Mouse (Mus musculus): ENCODE measurements at regions not wholly inside any gene's neighbourhood (a gene's known extent, or its start where the extent isn't known, plus 50 kb on each side); places are given as distances from the start of the nearest gene placed in this dataset.

GRCm38 (mm10) chr3:58231746-58232145 is 182.8 kb upstream of the Tsc22d2 start:
- no peak overlapping the region for H3K27ac ChIP-seq
- peaks cover 0 to 3% of the 10 kb centered on the region in 2 experiments; a peak in 1 of 4 replicates for H3K4me1 ChIP-seq (replicated peaks; ENCODE audit: control insufficient read depth in 2 of 2, insufficient read depth in 2 of 2, low read length in 1 of 2)
- no peak for ATAC-seq (ENCODE audit: insufficient read depth)

GRCm38 (mm10) chr3:58233296-58233695 is 181.2 kb upstream of the Tsc22d2 start:
- DNase-seq (ENCODE audit: low read depth in 3 of 3, low spot score in 3 of 3) (no peak), ATAC-seq (ENCODE audit: insufficient read depth) (no peak)
- no peak for TF ChIP-seq EP300 (IDR thresholded peaks at IDR 0.05; ENCODE audit: low read depth)
- TF ChIP-seq CTCF (IDR thresholded peaks at IDR 0.05; ENCODE audit: low read depth), result no peak

More at GRCm38 (mm10) chr3:58231746-58232145, 182.8 kb upstream of the Tsc22d2 start:
- no peaks in the 10 kb centered on the region for H3K36me3 ChIP-seq (replicated peaks; ENCODE audit: control insufficient read depth, insufficient read depth, low read depth)
- H3K9ac ChIP-seq (replicated peaks), result no peak overlapping the region
- H3K9me3 ChIP-seq (ENCODE audit: control insufficient read depth, low read length), result no peaks in the 10 kb centered on the region
- WGBS (ENCODE audit: insufficient replicate concordance), result 41% methylated on average over 2 of the region's 2 CpGs
- H3K4me3 ChIP-seq (ENCODE audit: insufficient read depth in 1 of 2, low read depth in 2 of 2, low read length in 2 of 2), result no peak overlapping the region
- no peak for DNase-seq (ENCODE audit: low read depth in 3 of 3, low spot score in 3 of 3)
- no peaks in the 10 kb centered on the region for H3K27me3 ChIP-seq (ENCODE audit: control insufficient read depth, insufficient read depth, low read length)
- H3K4me2 ChIP-seq (ENCODE audit: low read depth), result no peak overlapping the region
- TF ChIP-seq EP300 (IDR thresholded peaks at IDR 0.05; ENCODE audit: low read depth), result no peak
- no peak for TF ChIP-seq CTCF (IDR thresholded peaks at IDR 0.05; ENCODE audit: low read depth)

GRCm38 (mm10) chr3:58234846-58235630 is 179.5 kb upstream of the Tsc22d2 start:
- Histone ChIP-seq H3K36me3 (replicated peaks; ENCODE audit: control insufficient read depth, insufficient read depth, low read depth) (no peaks in the 10 kb centered on the region), H3K9ac (replicated peaks) (no peak overlapping the region), H3K4me1 (replicated peaks; ENCODE audit: control insufficient read depth in 2 of 2, insufficient read depth in 2 of 2, low read length in 1 of 2) (peaks cover 0 to 3% of the 10 kb centered on the region in 2 experiments; a peak in 1 of 4 replicates), H3K27ac (no peak overlapping the region), H3K4me3 (ENCODE audit: insufficient read depth in 1 of 2, low read depth in 2 of 2, low read length in 2 of 2) (no peak overlapping the region), H3K27me3 (ENCODE audit: control insufficient read depth, insufficient read depth, low read length) (no peaks in the 10 kb centered on the region), H3K4me2 (ENCODE audit: low read depth) (no peak overlapping the region), H3K9me3 (ENCODE audit: control insufficient read depth, low read length) (no peaks in the 10 kb centered on the region)
- DNase-seq (ENCODE audit: low read depth in 3 of 3, low spot score in 3 of 3) (peak in 1 of 3 experiments; percentile 10), ATAC-seq (ENCODE audit: insufficient read depth) (peak; percentile 59; the same call in 1 of the 2 replicates)
- TF ChIP-seq CTCF (IDR thresholded peaks at IDR 0.05; ENCODE audit: low read depth) (no peak), EP300 (IDR thresholded peaks at IDR 0.05; ENCODE audit: low read depth) (no peak)
- 62% methylated on average over 6 of the region's 6 CpGs for whole genome bisulfite sequencing (ENCODE audit: insufficient replicate concordance)

More at GRCm38 (mm10) chr3:58233296-58233695, 181.2 kb upstream of the Tsc22d2 start:
- H3K9ac ChIP-seq (replicated peaks), result no peak overlapping the region
- H3K9me3 ChIP-seq (ENCODE audit: control insufficient read depth, low read length), result no peaks in the 10 kb centered on the region
- WGBS (ENCODE audit: insufficient replicate concordance), result 58% methylated on average over 2 of the region's 2 CpGs
- peaks cover 0 to 3% of the 10 kb centered on the region in 2 experiments; a peak in 1 of 4 replicates for H3K4me1 ChIP-seq (replicated peaks; ENCODE audit: control insufficient read depth in 2 of 2, insufficient read depth in 2 of 2, low read length in 1 of 2)
- no peaks in the 10 kb centered on the region for H3K27me3 ChIP-seq (ENCODE audit: control insufficient read depth, insufficient read depth, low read length)
- H3K36me3 ChIP-seq (replicated peaks; ENCODE audit: control insufficient read depth, insufficient read depth, low read depth), result no peaks in the 10 kb centered on the region
- no peak overlapping the region for H3K27ac ChIP-seq
- no peak overlapping the region for H3K4me2 ChIP-seq (ENCODE audit: low read depth)
- no peak overlapping the region for H3K4me3 ChIP-seq (ENCODE audit: insufficient read depth in 1 of 2, low read depth in 2 of 2, low read length in 2 of 2)

- Histone ChIP-seq H3K4me3 (ENCODE audit: insufficient read depth in 1 of 2, low read depth in 2 of 2, low read length in 2 of 2) (no peak overlapping the region), H3K4me2 (ENCODE audit: low read depth) (no peak overlapping the region), H3K27me3 (ENCODE audit: control insufficient read depth, insufficient read depth, low read length) (no peaks in the 10 kb centered on the region), H3K9ac (replicated peaks) (no peak overlapping the region), H3K27ac (no peak overlapping the region), H3K4me1 (replicated peaks; ENCODE audit: control insufficient read depth in 2 of 2, insufficient read depth in 2 of 2, low read length in 1 of 2) (peaks cover 0 to 3% of the 10 kb centered on the region in 2 experiments; a peak in 1 of 4 replicates), H3K36me3 (replicated peaks; ENCODE audit: control insufficient read depth, insufficient read depth, low read depth) (no peaks in the 10 kb centered on the region), H3K9me3 (ENCODE audit: control insufficient read depth, low read length) (no peaks in the 10 kb centered on the region)
- ATAC-seq (ENCODE audit: insufficient read depth) (no peak), DNase-seq (ENCODE audit: low read depth in 3 of 3, low spot score in 3 of 3) (no peak)
- TF ChIP-seq EP300 (IDR thresholded peaks at IDR 0.05; ENCODE audit: low read depth), result no peak
- no peak for TF ChIP-seq CTCF (IDR thresholded peaks at IDR 0.05; ENCODE audit: low read depth)
Measured at GRCm38 (mm10) chr3:58238111-58238510, 176.4 kb upstream of the Tsc22d2 start.

GRCm38 (mm10) chr3:58240775-58241174 is 173.7 kb upstream of the Tsc22d2 start:
- ATAC-seq (ENCODE audit: insufficient read depth), result no peak
- WGBS (ENCODE audit: insufficient replicate concordance), result 48% methylated on average over 4 of the region's 4 CpGs
- TF ChIP-seq CTCF (IDR thresholded peaks at IDR 0.05; ENCODE audit: low read depth) (no peak), EP300 (IDR thresholded peaks at IDR 0.05; ENCODE audit: low read depth) (no peak)

More at GRCm38 (mm10) chr3:58240775-58241174, 173.7 kb upstream of the Tsc22d2 start:
- Histone ChIP-seq H3K9ac (replicated peaks) (no peak overlapping the region), H3K9me3 (ENCODE audit: control insufficient read depth, low read length) (no peaks in the 10 kb centered on the region), H3K4me2 (ENCODE audit: low read depth) (no peak overlapping the region), H3K4me3 (ENCODE audit: insufficient read depth in 1 of 2, low read depth in 2 of 2, low read length in 2 of 2) (no peak overlapping the region), H3K36me3 (replicated peaks; ENCODE audit: control insufficient read depth, insufficient read depth, low read depth) (no peaks in the 10 kb centered on the region), H3K27ac (no peak overlapping the region), H3K4me1 (replicated peaks; ENCODE audit: control insufficient read depth in 2 of 2, insufficient read depth in 2 of 2, low read length in 1 of 2) (no peaks in the 10 kb centered on the region; a peak in 1 of 4 replicates), H3K27me3 (ENCODE audit: control insufficient read depth, insufficient read depth, low read length) (no peaks in the 10 kb centered on the region)
- DNase-seq (ENCODE audit: low read depth in 3 of 3, low spot score in 3 of 3), result no peak

All from liver, embryonic 14.5 days (tissue).